Comparison of ENCODE assay signal across 9 mouse cellular contexts in the genomic region with DNA sequence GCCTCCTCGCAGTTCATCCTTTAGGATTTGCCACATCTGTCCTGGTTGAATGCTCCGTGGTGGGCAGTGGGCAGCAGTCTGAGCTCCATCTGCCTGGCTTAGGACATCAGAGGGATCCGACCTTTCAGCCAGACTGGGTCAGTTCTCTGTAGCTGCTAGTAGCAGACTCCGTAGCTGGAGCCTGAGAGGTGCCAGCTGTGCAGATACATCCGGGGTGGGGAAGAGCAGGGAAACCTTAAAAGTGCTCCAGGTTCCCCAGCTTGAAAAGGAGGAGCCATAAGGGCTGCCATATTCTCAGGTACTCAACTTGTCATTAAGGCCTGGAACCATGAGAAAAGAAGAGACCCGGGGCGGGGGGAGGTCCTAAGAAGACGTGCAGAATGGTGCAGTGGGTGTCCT. TPM values are rescaled to one million over a fixed set of nuclear protein-coding genes. Genes with fewer than 3 reads are reported as not detected.
DNase-seq lines count a peak whose midpoint lies in the region; ATAC-seq and TF ChIP-seq lines count a peak whose summit lies in the region.
"Had no signal": no experiment of that assay in that cellular context is flagged by ENCODE, and none has a peak within 500 bp of the region (broad histone marks: within the 10 kb centered on the region; RNA-seq: fewer than 3 reads in every experiment).

No protein-coding gene starts in this region.

- no peaks in the 10 kb centered on the region; the same call in 1 of the 2 replicates for H3K9me3 ChIP-seq in heart, postnatal 0 days (replicated peaks; ENCODE audit: control insufficient read depth, low read length)
- H3K9me3 ChIP-seq in embryonic facial prominence, embryonic 11.5 days (replicated peaks; ENCODE audit: control insufficient read depth, low read length), result no peaks in the 10 kb centered on the region
- no peaks in the 10 kb centered on the region for H3K9me3 ChIP-seq in intestine, embryonic 15.5 days
- peaks cover 5% of the 10 kb centered on the region; the same call in 1 of the 2 replicates for H3K9me3 ChIP-seq in midbrain, embryonic 16.5 days (replicated peaks; ENCODE audit: control insufficient read depth, low read length, poor library complexity, severe bottlenecking)

- no peak for ATAC-seq in heart, postnatal 0 days (ENCODE audit: insufficient read depth, low read depth)
- no peak for ATAC-seq in embryonic facial prominence, embryonic 11.5 days (replicated peaks; ENCODE audit: insufficient number of reproducible peaks, low FRiP score, low TSS enrichment, low read depth)
- no peak for ATAC-seq in intestine, embryonic 15.5 days
- no peak for ATAC-seq in midbrain, embryonic 16.5 days

- intact Hi-C loops in left cerebral cortex, postnatal 36 days (cut with DNase I), result no loop called here

- H3K4me3 ChIP-seq in heart, postnatal 0 days (ENCODE audit: low read depth, low read length), result peak overlapping the region; percentile 51
- peak overlapping the region; percentile 44; the same call in 1 of the 2 replicates for H3K4me3 ChIP-seq in embryonic facial prominence, embryonic 11.5 days (ENCODE audit: low read depth, low read length)
- H3K4me3 ChIP-seq in intestine, embryonic 15.5 days (replicated peaks), result peak overlapping the region; percentile 59
- peak overlapping the region; percentile 36 for H3K4me3 ChIP-seq in midbrain, embryonic 16.5 days (ENCODE audit: low read depth, low read length)

- no peak overlapping the region for H3K9ac ChIP-seq in heart, postnatal 0 days (replicated peaks; ENCODE audit: low read depth, low read length)
- H3K9ac ChIP-seq in embryonic facial prominence, embryonic 11.5 days (replicated peaks; ENCODE audit: low read length), result peak overlapping the region; percentile 74
- peak overlapping the region; percentile 76; the same call in 1 of the 2 replicates for H3K9ac ChIP-seq in intestine, embryonic 15.5 days
- H3K9ac ChIP-seq in midbrain, embryonic 16.5 days (ENCODE audit: low read depth, low read length), result 0 out of 2 replicates have a peak overlapping the region, but pooled peaks have one; percentile 45

- H3K4me1 ChIP-seq in heart, postnatal 0 days (ENCODE audit: control insufficient read depth, insufficient read depth), result peaks cover 12% of the 10 kb centered on the region
- H3K4me1 ChIP-seq in embryonic facial prominence, embryonic 11.5 days (ENCODE audit: control insufficient read depth, insufficient read depth, low read length), result no peaks in the 10 kb centered on the region; the same call in 1 of the 2 replicates
- H3K4me1 ChIP-seq in intestine, embryonic 15.5 days (replicated peaks), result peaks cover 20% of the 10 kb centered on the region
- peaks cover 4% of the 10 kb centered on the region; the same call in 1 of the 2 replicates for H3K4me1 ChIP-seq in midbrain, embryonic 16.5 days (ENCODE audit: control insufficient read depth, insufficient read depth, low read length)

- no peak overlapping the region for H3K27ac ChIP-seq in heart, postnatal 0 days (ENCODE audit: low read depth)
- no peak overlapping the region for H3K27ac ChIP-seq in embryonic facial prominence, embryonic 11.5 days (replicated peaks; ENCODE audit: low read depth, low read length)
- no peak overlapping the region for H3K27ac ChIP-seq in intestine, embryonic 15.5 days
- no peak overlapping the region for H3K27ac ChIP-seq in midbrain, embryonic 16.5 days (ENCODE audit: low read length)

- H3K27me3 ChIP-seq in heart, postnatal 0 days (ENCODE audit: control insufficient read depth, insufficient read depth, low read length), result no peaks in the 10 kb centered on the region
- H3K27me3 ChIP-seq in embryonic facial prominence, embryonic 11.5 days (ENCODE audit: control insufficient read depth, insufficient read depth, low read length), result peaks cover 9% of the 10 kb centered on the region
- H3K27me3 ChIP-seq in intestine, embryonic 15.5 days (replicated peaks), result no peaks in the 10 kb centered on the region
- peaks cover 16% of the 10 kb centered on the region for H3K27me3 ChIP-seq in midbrain, embryonic 16.5 days (ENCODE audit: control insufficient read depth, insufficient read depth, low read depth, low read length)

- TF ChIP-seq EP300 in heart, postnatal 0 days (IDR thresholded peaks at IDR 0.05; ENCODE audit: low read depth), result no peak

- no peak for DNase-seq in heart, postnatal 0 days (ENCODE audit: low spot score)
- no peak for DNase-seq in heart, adult 18-20 months
- no peak for DNase-seq in embryonic facial prominence, embryonic 11.5 days (ENCODE audit: low spot score)
- DNase-seq in layer of hippocampus, adult 11-12 months (ENCODE audit: low spot score), result no peak
- no peak for DNase-seq in left cerebral cortex, postnatal 36 days (ENCODE audit: low spot score in 2 of 2)
- no peak for DNase-seq in ovary, postnatal 10 days (ENCODE audit: low spot score)

- 26% methylated on average over 8 of the region's 8 CpGs for WGBS in heart, postnatal 0 days
- 31% methylated on average over 8 of the region's 8 CpGs for WGBS in embryonic facial prominence, embryonic 11.5 days
- 30% methylated on average over 8 of the region's 8 CpGs for WGBS in intestine, embryonic 15.5 days
- 26% methylated on average over 8 of the region's 8 CpGs for WGBS in midbrain, embryonic 16.5 days

- peak overlapping the region; percentile 89 for H3K4me2 ChIP-seq in heart, postnatal 0 days (ENCODE audit: low read depth, low read length)
- peak overlapping the region; percentile 93 for H3K4me2 ChIP-seq in embryonic facial prominence, embryonic 11.5 days (ENCODE audit: low read depth, low read length)
- peak overlapping the region; percentile 97 for H3K4me2 ChIP-seq in intestine, embryonic 15.5 days (replicated peaks)
- H3K4me2 ChIP-seq in midbrain, embryonic 16.5 days (ENCODE audit: low read length), result peak overlapping the region; percentile 71

- peaks cover 21% of the 10 kb centered on the region for H3K36me3 ChIP-seq in heart, postnatal 0 days (replicated peaks; ENCODE audit: control insufficient read depth, insufficient read depth, low read length)
- no peaks in the 10 kb centered on the region for H3K36me3 ChIP-seq in embryonic facial prominence, embryonic 11.5 days (replicated peaks; ENCODE audit: control insufficient read depth, insufficient read depth, low read depth, low read length)
- H3K36me3 ChIP-seq in intestine, embryonic 15.5 days, result no peaks in the 10 kb centered on the region; the same call in 1 of the 2 replicates
- 0 out of 2 replicates have a peak, but pooled peaks cover 2% of the 10 kb centered on the region for H3K36me3 ChIP-seq in midbrain, embryonic 16.5 days (ENCODE audit: control insufficient read depth, insufficient read depth, low read length)

- TF ChIP-seq CTCF in heart, postnatal 0 days (IDR thresholded peaks at IDR 0.05; ENCODE audit: low read depth), result no peak

RNA-seq across cellular contexts. Expression of a gene that starts 0.4 kb away (rescaled TPM):
- 0.19 and 0.46 TPM in 2 replicates for total RNA-seq in heart, postnatal 0 days (2014; rRNA removed; ENCODE audit: low replicate concordance)
- polyA plus RNA-seq in heart, postnatal 0 days (2015; fragmentation: Nextera tagmentation; extraction: Ambion mirVana), result 0.40 and 0.71 TPM in 2 replicates
- total RNA-seq in heart, adult 18-20 months (2021), result not detected
- 1.3 and 2.0 TPM in 2 replicates for polyA plus RNA-seq in embryonic facial prominence, embryonic 11.5 days (2014; fragmentation: Nextera tagmentation; extraction: Ambion mirVana)
- 9.5 and 10.0 TPM in 2 replicates for polyA plus RNA-seq in intestine, embryonic 15.5 days (2015; fragmentation: Nextera tagmentation; extraction: Ambion mirVana)
- 0.18 and 0.25 TPM in 2 replicates for polyA plus RNA-seq in midbrain, embryonic 16.5 days (2015; fragmentation: Nextera tagmentation; extraction: Ambion mirVana)
- under 1 TPM; 0.14 to 0.76 TPM for total RNA-seq in left cerebral cortex, postnatal 36 days (2021)
- polyA plus RNA-seq: cerebellum, adult 2 months had no signal

RNA-seq across cellular contexts. Expression of a gene that starts 15.0 kb away (rescaled TPM):
- total RNA-seq in heart, postnatal 0 days (2014; rRNA removed; ENCODE audit: low replicate concordance), result 78.6 and 83.2 TPM in 2 replicates
- 64.0 and 68.6 TPM in 2 replicates for polyA plus RNA-seq in heart, postnatal 0 days (2015; fragmentation: Nextera tagmentation; extraction: Ambion mirVana)
- total RNA-seq in heart, adult 18-20 months (2021), result 10 to 100 TPM; 47.1 to 54.9 TPM
- 0.40 and 0.55 TPM in 2 replicates for polyA plus RNA-seq in embryonic facial prominence, embryonic 11.5 days (2014; fragmentation: Nextera tagmentation; extraction: Ambion mirVana)
- 0.44 and 0.53 TPM in 2 replicates for polyA plus RNA-seq in intestine, embryonic 15.5 days (2015; fragmentation: Nextera tagmentation; extraction: Ambion mirVana)
- 0.11 and 0.13 TPM in 2 replicates for polyA plus RNA-seq in midbrain, embryonic 16.5 days (2015; fragmentation: Nextera tagmentation; extraction: Ambion mirVana)
- total RNA-seq in left cerebral cortex, postnatal 36 days (2021), result under 1 TPM in 1 of 2 experiments, not detected in 1; 0.29 TPM

RNA-seq across cellular contexts. Expression of a gene that starts 32.8 kb away (rescaled TPM):
- 58.1 and 70.5 TPM in 2 replicates for total RNA-seq in heart, postnatal 0 days (2014; rRNA removed; ENCODE audit: low replicate concordance)
- 71.4 and 75.1 TPM in 2 replicates for polyA plus RNA-seq in heart, postnatal 0 days (2015; fragmentation: Nextera tagmentation; extraction: Ambion mirVana)
- total RNA-seq in heart, adult 18-20 months (2021), result 10 to 100 TPM; 46.9 to 51.0 TPM
- polyA plus RNA-seq in embryonic facial prominence, embryonic 11.5 days (2014; fragmentation: Nextera tagmentation; extraction: Ambion mirVana), result 178 and 193 TPM in 2 replicates
- polyA plus RNA-seq in intestine, embryonic 15.5 days (2015; fragmentation: Nextera tagmentation; extraction: Ambion mirVana), result 119 and 128 TPM in 2 replicates
- polyA plus RNA-seq in midbrain, embryonic 16.5 days (2015; fragmentation: Nextera tagmentation; extraction: Ambion mirVana), result 141 and 143 TPM in 2 replicates
- total RNA-seq in left cerebral cortex, postnatal 36 days (2021), result 10 to 100 TPM; 54.5 to 62.4 TPM

RNA-seq across cellular contexts. Expression of a gene that starts 43.9 kb away (rescaled TPM):
- 0.89 TPM in 1 of 2 replicates, not detected in the other for total RNA-seq in heart, postnatal 0 days (2014; rRNA removed; ENCODE audit: low replicate concordance)
- polyA plus RNA-seq in heart, postnatal 0 days (2015; fragmentation: Nextera tagmentation; extraction: Ambion mirVana), result 0.04 TPM in 1 of 2 replicates, not detected in the other
- not detected for total RNA-seq in heart, adult 18-20 months (2021)
- polyA plus RNA-seq in embryonic facial prominence, embryonic 11.5 days (2014; fragmentation: Nextera tagmentation; extraction: Ambion mirVana), result 0.06 and 0.14 TPM in 2 replicates
- 0.04 TPM in 2 replicates for polyA plus RNA-seq in intestine, embryonic 15.5 days (2015; fragmentation: Nextera tagmentation; extraction: Ambion mirVana)
- 0.04 and 0.13 TPM in 2 replicates for polyA plus RNA-seq in midbrain, embryonic 16.5 days (2015; fragmentation: Nextera tagmentation; extraction: Ambion mirVana)
- total RNA-seq in left cerebral cortex, postnatal 36 days (2021), result under 1 TPM; 0.30 to 0.34 TPM

RNA-seq across cellular contexts. Expression of a gene that starts 48.0 kb away (rescaled TPM):
- total RNA-seq in heart, postnatal 0 days (2014; rRNA removed; ENCODE audit: low replicate concordance), result 81.4 and 82.5 TPM in 2 replicates
- polyA plus RNA-seq in heart, postnatal 0 days (2015; fragmentation: Nextera tagmentation; extraction: Ambion mirVana), result 61.0 and 64.3 TPM in 2 replicates
- 10 to 100 TPM; 21.6 to 23.0 TPM for total RNA-seq in heart, adult 18-20 months (2021)
- polyA plus RNA-seq in embryonic facial prominence, embryonic 11.5 days (2014; fragmentation: Nextera tagmentation; extraction: Ambion mirVana), result 112 and 126 TPM in 2 replicates
- 94.0 and 103 TPM in 2 replicates for polyA plus RNA-seq in intestine, embryonic 15.5 days (2015; fragmentation: Nextera tagmentation; extraction: Ambion mirVana)
- polyA plus RNA-seq in midbrain, embryonic 16.5 days (2015; fragmentation: Nextera tagmentation; extraction: Ambion mirVana), result 153 and 173 TPM in 2 replicates
- 10 to 100 TPM; 14.9 to 18.8 TPM for total RNA-seq in left cerebral cortex, postnatal 36 days (2021)

Comparison
In these comparisons a context has a peak if more than half of its experiments do, and no peak if none do; other contexts are left out.
1. RNA of a gene that starts 15.0 kb away (polyA plus RNA-seq): 64.0 to 68.6 TPM in heart, postnatal 0 days; 0.40 to 0.55 TPM in embryonic facial prominence, embryonic 11.5 days, 0.44 to 0.53 TPM in intestine, embryonic 15.5 days and 0.11 to 0.13 TPM in midbrain, embryonic 16.5 days; every median in the first group is over 10 times any median in the second.
2. Peak in every context shown above with its lines, with median percentiles within 50 percentile points of each other: H3K4me2 ChIP-seq and H3K4me3 ChIP-seq.